Mouse (Mus musculus): ENCODE measurements at regions not wholly inside any gene's neighbourhood (a gene's known extent, or its start where the extent isn't known, plus 50 kb on each side); places are given as distances from the start of the nearest gene placed in this dataset.

DNA sequence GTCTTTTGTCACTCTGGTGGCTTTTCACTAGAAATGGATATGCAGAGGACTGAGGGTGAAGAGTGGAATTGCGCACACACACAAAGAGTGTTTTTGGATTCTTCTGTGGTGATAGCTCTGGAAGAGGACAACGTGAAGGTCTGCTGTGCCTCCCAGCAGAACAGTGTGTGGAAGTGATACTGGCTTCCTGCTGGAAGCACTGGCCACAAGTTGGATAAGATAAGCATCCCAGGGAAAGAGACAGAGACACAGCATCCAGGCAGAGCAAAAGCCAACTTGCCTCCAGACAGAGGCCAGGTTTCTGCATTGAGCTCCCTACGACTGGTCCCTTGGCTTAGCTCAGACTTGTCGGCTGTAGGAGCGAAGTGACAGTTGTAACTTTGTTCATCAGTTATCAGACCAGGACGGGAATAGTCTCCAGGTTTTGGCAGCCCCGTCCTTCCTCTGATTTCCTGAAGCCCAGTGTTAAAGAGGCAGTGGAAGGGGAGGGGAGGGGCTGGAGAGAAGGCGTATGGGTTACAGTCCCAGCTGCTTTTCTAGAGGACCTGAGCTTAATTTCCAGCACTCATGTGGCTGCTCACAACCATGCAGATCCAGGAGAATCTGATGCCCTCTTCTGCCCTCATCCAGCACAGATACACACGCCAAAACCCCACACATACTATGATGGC lies 89.2 kb downstream of the Tmem170b start:
- no peak for DNase-seq

DNA sequence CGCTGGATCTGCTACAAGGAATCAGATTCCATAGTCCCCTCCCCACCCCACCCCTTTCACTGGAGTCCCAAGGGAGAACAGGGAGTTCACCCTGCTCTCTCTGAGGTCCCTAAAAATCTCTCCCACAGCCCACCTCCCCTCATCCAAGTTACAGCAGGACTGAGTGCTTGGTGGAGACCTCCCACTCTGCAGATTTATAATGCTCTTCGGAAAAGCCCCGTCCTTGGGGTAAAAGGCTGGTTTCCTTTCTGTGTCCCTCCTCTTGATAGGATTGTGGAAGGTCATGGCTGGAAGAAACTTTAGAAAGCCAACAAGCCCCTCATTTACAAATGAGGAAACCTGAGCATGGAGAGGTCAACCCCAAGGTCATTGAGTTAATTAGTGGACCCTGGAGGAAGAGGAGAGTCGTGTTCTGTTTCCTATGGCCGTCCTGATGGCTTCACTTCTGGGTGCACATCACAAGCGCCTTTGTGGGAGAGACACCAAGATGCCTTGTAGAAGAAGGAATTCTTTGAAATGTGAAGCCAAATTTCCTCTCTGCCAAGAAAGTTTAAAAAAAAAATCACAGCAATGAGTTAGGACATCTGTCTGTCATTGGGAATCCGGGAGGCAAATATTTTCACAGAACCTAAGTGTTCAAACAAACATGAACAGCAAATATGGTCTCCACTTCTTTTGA lies 91.2 kb downstream of the Tmem170b start:
- no peak for DNase-seq

DNA sequence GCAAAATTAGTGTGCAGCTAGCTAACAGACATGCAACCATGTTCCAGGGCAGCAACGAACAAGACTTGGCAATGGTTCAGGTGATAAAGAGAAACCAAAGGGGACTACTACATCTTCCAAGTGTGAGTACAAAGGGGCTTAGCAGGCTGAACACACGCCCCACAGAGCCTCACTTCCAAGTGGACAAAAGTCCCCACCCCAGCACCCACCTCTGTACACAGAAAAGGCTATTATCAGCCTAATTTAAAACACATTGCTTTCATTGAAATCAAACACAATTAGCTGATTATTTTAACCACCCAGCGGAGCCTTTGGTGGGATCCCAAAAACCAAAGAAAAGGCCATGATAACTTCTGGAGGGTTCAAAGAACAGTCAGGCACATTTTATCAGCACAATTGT lies 95.6 kb downstream of the Tmem170b start:
- DNase-seq: no peak

DNA sequence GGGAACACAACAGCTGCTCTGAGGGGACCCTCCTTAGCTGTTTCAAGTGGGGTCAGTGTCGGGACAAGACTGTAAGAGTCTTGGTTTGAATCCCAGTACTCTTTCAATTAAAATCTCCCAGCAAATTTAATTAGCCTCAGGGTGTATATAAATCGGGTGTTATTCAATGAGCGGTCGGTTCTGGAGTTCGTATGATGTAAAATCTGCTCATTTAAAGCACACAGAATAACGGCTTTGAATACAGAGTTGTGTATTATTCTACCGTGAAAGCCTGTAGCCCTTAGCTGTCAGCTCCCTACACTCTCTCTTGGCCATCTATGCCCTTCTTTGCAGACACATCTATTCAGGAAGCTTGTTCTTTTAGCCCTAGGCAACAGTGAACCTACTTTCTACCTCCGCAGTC lies 96.1 kb downstream of the Tmem170b start:
- no peak for DNase-seq

DNA sequence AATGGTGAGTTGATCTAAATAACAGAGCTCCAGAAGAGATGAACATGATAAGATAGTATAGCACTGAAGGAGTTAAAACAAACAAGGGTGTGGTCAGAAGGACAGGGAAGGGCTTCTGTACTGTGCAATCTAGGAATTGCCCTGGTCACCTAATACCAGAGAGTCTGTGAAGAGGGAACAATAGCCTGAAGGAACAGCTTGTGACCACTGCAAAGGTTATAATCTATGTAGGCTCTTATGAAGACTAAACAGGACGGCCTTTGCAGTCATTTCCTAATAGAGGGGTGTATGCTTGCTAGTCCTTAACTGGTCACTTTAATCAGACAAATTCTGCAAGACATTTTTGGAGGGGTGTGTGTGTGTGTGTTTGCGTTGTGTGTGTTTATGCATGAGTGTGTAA lies 97.5 kb downstream of the Tmem170b start:
- no peak for DNase-seq

DNA sequence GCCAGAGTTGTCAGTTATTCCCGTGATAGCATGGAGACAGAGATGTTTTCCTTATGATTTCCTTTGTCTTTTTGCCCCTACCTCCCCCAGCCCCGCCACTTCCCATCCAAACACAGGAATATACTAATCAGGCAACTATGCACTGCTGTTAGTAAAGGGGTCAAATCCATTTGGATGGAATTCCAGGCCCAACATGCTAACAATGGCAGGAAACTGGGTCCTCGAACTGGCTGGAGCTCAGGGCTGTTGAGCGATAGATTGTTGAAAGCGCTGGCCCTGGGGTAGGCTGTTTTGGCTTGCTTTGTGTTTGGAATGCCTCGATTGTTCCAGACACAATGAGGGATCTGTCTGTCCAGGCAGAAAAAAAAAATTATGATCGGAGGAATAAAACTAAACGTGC lies 97.9 kb downstream of the Tmem170b start:
- no peak for DNase-seq

DNA sequence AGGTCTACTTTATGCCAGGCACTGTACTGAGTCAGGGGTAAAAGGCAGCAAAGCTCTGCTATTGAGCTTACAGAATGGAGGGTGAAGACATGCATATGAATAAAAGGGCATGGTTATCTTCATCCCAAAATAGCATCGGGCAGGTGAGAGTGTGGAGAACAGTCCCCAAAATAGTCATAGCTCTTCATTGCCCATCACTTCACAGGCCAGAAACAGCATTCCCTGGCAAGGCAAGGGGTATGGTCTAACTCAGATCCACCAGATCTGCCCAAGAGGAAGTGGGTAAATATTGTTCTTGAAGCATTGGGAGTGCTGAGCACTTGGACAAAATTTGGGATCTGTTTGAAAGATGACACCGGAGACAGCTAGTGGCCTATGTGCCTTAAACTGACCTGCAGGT lies 99.1 kb downstream of the Tmem170b start:
- DNase-seq: no peak

DNA sequence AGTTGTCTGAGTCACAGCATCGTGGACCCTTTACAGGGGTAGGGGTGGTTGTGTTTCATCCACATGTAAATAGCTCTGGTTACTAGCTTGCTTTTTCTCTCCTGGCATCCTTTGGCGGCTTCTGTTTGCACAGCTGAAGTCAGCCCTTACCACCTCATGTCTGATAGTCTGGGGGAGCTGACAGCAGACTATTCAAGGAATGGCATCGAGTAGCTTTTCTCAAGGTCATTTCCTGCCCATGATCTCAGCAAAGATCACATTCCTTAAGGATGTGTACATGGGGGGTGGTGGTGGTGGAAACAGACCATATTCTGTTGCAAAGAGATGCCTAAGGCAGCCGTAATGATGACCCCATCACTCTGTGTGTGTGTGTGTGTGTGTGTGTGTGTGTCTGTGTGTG lies 99.9 kb downstream of the Tmem170b start:
- no peak for DNase-seq

DNA sequence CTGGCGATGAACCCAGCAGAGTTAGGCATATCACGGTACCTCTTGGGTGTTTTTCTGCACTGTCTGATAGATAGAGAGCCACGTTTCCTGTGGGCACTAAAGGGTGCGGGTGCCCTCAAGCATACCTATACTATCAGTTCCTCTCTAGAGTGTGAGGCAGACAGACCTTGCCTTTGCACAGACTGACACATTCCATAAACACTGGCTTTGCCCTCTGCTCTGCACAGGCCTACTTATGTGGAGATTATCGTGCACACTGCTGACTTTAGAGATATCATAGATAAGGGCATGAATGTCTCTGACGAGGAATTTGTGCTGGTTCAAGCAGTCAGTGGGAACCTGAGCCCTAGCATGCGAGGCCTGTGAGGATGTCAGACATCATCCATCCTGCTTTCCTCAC lies 102.1 kb downstream of the Tmem170b start:
- DNase-seq: no peak

DNA sequence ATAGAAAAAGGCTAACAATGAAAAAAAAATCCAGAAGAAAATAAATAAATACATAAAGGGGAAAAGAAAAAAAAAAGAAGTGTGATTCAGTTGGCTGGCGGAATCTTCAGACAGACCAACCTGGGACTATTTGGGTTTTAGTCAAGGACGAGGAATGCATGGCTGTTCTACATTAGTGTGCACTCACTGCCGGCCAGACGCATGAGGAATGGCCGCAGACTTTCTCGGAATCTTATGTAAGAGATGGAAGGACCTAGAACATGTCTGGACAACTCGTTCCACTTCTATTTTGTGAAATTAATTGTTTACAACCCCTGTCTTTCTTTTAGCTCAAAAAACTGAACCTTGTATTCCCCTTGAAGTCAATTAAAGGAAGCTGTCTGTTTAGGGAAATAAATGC lies 103.4 kb downstream of the Tmem170b start:
- DNase-seq: no peak

DNA sequence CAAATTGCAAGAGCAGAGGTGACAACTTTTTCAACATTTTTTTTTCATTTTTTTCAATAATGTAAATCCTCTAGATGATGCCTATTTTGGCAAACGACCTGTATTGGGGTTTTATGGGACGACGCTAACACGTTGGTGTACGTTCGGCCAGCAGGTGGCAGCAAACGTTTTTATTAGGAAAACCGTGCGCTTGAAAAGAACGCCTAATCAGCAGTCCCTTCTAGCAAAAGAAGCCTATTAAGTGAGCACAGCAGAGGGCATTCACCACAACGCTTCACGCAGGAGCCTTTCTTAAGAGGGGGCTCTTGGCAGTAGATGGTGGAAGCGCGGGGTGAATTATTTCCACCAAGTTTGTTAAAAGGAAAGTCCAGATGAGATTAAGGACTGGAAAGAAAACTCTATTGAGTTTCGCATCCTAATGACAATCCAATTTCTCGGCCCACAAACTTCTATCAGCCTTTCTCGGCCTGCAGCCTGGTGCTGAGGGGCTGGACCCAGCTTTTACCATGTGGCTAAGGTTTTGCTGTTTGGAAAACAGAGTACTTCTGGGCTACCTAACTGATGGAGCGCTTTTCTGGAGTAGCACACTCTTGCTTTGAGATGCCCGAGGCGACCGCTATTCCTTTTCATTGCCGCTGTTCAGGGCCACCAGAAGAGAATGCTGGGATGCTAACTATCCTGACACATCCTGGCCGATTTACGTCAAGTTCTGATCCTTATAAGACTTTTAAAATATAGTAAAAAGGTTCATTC lies 103.9 kb downstream of the Tmem170b start:
- DNase-seq: peak; percentile 89

DNA sequence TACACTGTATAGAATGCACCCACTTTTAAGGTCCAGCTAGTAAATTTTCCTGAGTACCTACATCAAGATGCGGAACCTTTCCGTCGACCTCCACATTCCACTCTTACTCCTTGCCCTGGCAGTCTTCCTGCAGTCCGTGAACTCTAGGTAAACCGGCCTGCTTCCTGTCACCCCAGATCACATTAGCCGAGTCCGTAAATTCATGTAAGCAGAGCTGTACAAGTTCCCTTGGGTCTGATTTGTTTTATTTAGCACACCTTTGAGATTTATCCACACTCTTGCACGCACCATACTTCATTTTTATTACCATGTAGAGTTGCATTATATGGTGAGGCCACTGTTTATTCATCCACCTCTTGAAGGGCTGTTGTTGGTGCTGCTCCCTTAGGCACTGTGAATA lies 106.9 kb downstream of the Tmem170b start:
- DNase-seq: no peak

All from kidney, adult 18-20 months (tissue).